Mouse (Mus musculus) frontal cortex, postnatal 10 days (tissue): ENCODE results near the gene Hist1h2ab.
A peak's percentile ranks its signal among the peaks of the same experiment; 100 is the strongest.
"Not testable (repeated sequence)": the region's sequence is repeated elsewhere in the genome, so short reads cannot be mapped to it uniquely, and the experiment has no call there.

Source experiments
- DNase-seq, 2 experiments: peaks; one replicate each; pipeline ENCODE4 v3.0.0; 2022; ENCODE audit warnings: low spot score in 2 of 2, mixed read lengths in 1 of 2

Gene Hist1h2ab

DNA sequence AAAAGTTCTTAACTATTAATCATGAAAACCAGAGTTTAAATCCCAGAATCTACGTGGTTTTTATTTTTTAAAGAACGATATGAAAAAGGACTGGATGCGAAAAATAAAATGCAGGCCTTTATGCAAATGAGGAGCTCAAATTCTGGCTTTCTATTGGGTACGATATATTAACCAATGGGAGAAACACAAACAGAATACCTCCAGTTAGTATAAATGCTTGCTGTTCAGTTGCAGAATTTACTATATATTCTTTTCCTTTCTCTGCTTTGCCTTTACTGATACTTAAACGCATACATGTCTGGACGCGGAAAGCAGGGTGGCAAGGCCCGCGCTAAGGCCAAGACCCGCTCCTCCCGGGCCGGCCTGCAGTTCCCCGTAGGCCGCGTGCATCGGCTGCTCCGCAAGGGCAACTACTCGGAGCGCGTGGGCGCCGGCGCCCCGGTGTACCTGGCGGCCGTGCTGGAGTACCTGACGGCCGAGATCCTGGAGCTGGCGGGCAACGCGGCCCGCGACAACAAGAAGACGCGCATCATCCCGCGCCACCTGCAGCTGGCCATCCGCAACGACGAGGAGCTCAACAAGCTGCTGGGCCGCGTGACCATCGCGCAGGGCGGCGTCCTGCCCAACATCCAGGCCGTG is at the start of gene Hist1h2ab:
Gene Hist1h2ab (plus strand): TSS at position 288 of the 639 bp plus-strand sequence.
- peak in 1 of 2 experiments; percentile 43 for DNase-seq

GRCm38 (mm10) chr13:23702220-23702619 is 48.7 kb upstream of the Hist1h2ab start:
- DNase-seq = no peak

GRCm38 (mm10) chr13:23702801-23703200 is 48.1 kb upstream of the Hist1h2ab start:
- not testable (repeated sequence) for DNase-seq

DNA sequence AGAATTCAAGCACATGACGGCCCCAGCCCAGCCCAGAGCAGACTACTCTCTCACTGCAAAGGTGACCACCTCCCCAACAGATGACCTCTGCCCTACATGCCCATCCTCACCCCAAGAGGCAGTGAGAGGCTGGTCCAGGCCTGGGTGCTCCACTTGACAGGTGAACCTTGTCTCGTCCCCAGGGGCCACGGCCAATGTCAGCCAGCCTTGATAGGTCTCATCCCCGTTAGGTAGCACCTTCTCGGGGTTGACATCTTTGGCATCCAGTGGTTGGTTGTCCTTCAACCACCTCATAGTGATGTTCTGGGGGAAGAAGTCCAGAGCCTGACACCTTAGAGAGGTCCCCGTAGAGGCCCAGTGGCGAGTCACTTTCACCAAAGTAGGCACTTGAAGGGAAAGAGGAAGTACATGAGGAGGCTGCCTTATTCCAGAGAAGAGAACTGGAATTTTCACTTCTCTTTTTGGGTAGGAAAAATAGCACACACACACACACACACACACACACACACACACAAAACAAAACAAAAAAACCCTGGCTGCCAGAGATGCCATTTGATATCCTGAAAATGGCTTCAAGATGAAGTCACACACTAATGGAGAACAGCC is 45.1 kb upstream of the Hist1h2ab start:
- no peak for DNase-seq

DNA sequence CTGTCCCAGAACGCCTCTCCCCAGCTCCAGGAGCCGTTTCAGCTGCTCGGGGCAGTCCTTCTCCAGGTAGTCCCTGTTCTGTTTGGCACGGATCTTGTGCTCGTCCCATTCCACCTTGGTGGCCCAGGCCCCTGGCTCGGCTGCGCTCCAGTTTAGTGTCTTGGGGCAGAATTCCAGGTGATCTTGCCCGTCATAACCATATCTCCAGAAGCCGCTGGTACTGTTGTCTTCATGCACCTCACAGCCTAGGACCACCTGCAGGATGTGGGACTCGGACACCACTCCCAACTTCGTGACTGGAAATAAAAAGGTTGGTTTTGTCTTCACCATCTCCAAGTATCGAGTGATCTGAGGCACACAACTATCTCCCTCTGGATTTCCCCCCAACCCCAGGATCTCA is 44.2 kb upstream of the Hist1h2ab start:
- DNase-seq = no peak

DNA sequence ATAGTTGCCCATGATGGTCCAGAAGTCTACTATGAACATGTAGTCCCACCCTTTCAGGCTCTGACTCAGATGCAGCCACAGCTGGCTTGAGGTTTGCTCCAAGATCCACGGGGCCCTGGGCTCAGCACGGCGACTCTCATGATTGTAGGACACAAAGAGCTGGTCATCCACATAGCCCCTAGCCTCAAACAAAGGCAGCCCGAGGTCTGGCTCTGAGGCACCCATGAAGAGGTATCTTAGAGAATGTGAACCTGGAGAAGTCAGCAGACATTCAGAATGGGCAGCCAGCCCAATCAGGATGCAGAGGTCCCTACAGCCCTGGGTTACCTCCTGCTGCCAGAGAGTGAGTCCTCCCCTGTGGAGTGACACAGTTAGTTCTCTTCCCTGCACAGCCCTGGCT is 42.9 kb upstream of the Hist1h2ab start:
- DNase-seq = no peak

- no peak for DNase-seq
Observed at GRCm38 (mm10) chr13:23708654-23709053, 42.3 kb upstream of the Hist1h2ab start.

GRCm38 (mm10) chr13:23709714-23710373 is 41.1 kb upstream of the Hist1h2ab start:
- DNase-seq = no peak

DNA sequence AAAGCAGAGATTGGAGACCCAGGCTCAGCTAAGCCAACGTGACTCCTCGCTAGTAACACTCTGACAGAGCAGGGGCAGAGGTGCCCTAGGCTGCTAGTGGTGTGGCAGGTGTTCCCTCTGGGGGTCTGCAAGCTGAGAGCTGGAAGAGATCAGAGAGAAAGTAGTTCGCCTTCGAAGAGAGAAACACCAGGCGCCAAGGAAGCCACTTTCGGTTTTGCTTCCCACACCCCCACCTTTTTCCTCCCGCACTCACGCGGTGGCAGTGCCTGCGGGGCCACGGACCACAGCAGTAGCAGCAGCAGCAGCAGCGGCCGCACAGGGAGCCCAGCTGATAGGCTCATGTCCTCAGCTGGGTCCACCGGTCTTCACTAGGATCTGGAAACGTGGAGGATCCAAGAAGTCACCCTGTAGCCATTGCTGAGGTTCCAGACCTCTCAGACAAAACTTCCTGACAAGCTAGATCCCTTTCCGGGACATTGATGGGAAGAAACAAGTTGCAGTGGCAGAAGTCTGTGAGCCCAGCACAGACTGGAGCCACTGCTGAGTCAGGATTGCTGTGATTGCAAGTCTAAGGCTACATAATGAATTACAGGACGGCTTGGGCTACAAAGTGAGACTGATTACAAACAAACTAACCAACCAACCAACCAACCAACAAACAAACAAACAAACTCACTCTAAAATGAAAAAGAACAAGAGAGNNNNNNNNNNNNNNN is 40.4 kb upstream of the Hist1h2ab start, which contains the start of gene Hfe:
Gene Hfe (minus strand): TSS at position 481 of the 716 bp plus-strand sequence.
- DNase-seq = no peak

DNA sequence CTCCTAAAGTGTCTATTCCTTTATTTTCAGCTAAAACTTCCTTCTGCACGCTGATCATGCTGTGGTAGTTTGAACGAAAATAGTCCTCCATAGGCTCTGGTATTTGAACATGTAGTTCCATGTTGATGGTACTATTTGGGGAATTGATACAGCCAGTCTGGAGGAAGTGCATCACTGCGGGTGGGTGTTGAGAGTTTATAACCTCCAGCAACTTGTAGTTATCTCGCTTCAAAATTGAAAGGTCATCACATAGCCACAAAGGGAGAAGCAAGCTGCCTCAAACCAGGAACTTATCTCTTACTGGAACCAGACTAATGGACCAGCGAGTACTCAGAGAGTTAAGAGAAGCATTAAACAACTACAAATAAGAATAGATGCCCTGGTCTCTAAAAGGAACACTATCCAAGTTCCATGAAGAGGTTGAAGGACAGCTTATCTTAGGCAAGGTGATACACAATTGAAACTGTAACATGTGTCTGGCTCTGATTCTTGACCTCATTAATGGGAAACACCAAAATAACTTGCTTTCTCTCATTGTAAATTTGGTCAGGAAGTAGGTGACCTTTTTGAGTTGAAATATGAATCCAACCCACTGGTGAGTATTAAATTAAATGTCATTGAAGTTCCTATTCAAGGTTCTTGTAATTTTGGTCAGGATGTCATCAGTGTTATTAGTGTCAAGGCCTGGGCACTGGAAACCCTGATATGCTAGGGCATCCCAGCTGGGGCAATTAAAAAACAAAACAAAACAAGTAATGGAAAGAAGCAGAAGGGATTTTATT is 34.5 kb upstream of the Hist1h2ab start:
- no peak for DNase-seq

GRCm38 (mm10) chr13:23717176-23717575 is 33.8 kb upstream of the Hist1h2ab start:
- DNase-seq = no peak

GRCm38 (mm10) chr13:23717593-23718245 is 33.2 kb upstream of the Hist1h2ab start:
- not testable (repeated sequence) for DNase-seq

- DNase-seq = no peak
Observed at GRCm38 (mm10) chr13:23724239-23724638, 26.7 kb upstream of the Hist1h2ab start.

- no peak for DNase-seq
Observed at GRCm38 (mm10) chr13:23725213-23725612, 25.7 kb upstream of the Hist1h2ab start.

GRCm38 (mm10) chr13:23728472-23729191 is 22.3 kb upstream of the Hist1h2ab start:
- DNase-seq = no peak

DNA sequence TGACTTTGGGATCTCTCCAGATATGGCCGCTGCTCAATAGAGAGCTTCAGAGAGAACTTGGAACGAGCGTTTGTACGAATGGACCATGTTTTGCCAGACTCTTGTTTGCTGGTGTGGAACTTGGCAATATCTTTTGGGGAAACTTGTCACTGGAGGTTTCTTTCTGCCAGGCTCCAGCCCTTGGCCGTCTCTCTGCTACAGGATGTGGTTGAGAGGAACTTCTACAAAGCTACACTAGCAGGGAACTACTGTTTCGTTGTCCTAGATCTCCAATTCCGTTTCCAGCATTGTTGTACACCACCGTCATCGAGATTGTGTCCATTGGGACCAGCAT is 21.8 kb upstream of the Hist1h2ab start:
- DNase-seq = no peak

- DNase-seq = no peak
Observed at GRCm38 (mm10) chr13:23729706-23730105, 21.2 kb upstream of the Hist1h2ab start.

DNA sequence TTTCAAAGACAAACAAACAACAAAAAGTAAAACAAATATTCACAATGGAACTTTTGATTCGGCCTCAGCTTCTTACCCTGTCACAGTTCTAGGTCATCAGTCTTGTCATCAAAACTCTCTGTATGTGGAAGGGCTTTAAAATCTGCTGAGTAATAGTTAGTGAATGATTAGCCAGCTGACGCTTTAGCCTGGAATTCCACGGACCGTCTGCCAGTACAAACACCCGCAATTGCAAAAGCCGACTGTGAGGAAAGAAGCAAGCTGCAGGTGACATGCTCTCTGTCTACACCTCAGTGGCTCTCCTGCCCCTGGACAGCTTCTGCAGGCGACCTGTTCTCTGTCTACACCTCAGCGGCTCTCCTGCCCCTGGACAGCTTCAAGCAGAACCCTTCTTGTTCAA is 20.4 kb upstream of the Hist1h2ab start:
- DNase-seq = no peak

DNA sequence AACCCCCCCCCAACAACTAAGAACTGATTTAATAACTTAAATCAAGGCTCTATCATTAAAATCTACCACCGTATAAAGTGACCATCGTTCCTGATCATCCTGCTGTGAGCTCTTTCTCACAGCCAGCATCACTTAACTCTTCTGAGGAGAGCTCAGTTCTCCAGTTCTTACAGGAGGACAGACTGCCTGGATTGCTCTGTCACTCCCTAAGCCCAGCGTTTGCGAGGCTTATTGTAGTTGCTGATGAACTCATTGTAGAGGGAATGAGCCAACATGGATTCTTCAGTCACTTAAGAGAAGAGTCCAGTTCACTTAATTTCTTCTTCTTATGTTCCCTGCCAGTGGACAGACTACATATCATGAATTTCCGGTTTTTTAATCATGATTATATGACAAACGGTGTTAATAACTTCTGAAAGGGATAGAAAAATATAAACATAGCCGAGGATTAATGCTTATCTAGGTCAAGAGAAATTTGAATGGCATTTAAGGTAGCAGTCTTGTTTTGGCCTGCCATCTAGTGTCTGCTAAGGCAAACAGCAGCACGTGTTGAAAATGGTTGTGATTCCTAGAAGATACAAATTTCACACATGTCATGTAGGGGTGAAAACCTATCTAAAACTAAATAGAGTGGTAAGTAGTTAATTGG is 18.6 kb upstream of the Hist1h2ab start:
- DNase-seq = no peak

- DNase-seq = no peak
Observed at GRCm38 (mm10) chr13:23737091-23737490, 13.8 kb upstream of the Hist1h2ab start.
